Mouse (Mus musculus): ENCODE results near the gene Syde2. TPM values are rescaled to one million over a fixed set of nuclear protein-coding genes. Genes with fewer than 3 reads are reported as not detected.

Syde2 gene
- polyA plus RNA-seq, 1 experiment: 9.9 TPM

GRCm38 (mm10) chr3:146011544-146012218 is 24.0 kb downstream of the Syde2 start:
- DNase-seq (ENCODE audit: low spot score): no peak

GRCm38 (mm10) chr3:146013490-146013889 is 25.8 kb downstream of the Syde2 start:
- DNase-seq (ENCODE audit: low spot score): no peak

GRCm38 (mm10) chr3:146014321-146014720 is 26.7 kb downstream of the Syde2 start:
- no peak for DNase-seq (ENCODE audit: low spot score)

- no peak for DNase-seq (ENCODE audit: low spot score)
Measured at GRCm38 (mm10) chr3:146016979-146017378, 29.3 kb downstream of the Syde2 start.

GRCm38 (mm10) chr3:146017521-146017920 is 29.9 kb downstream of the Syde2 start:
- no peak for DNase-seq (ENCODE audit: low spot score)

- DNase-seq (ENCODE audit: low spot score): no peak
Measured at GRCm38 (mm10) chr3:146022232-146022631, 34.6 kb downstream of the Syde2 start.

GRCm38 (mm10) chr3:146024746-146025145 is 37.1 kb downstream of the Syde2 start:
- DNase-seq (ENCODE audit: low spot score): no peak

GRCm38 (mm10) chr3:146025499-146025898 is 37.8 kb downstream of the Syde2 start:
- no peak for DNase-seq (ENCODE audit: low spot score)

- DNase-seq (ENCODE audit: low spot score): no peak
Measured at GRCm38 (mm10) chr3:146027116-146027515, 39.4 kb downstream of the Syde2 start.

GRCm38 (mm10) chr3:146028406-146028805 is 40.7 kb downstream of the Syde2 start:
- DNase-seq (ENCODE audit: low spot score): no peak

- no peak for DNase-seq (ENCODE audit: low spot score)
Measured at GRCm38 (mm10) chr3:146029234-146029633, 41.6 kb downstream of the Syde2 start.

- no peak for DNase-seq (ENCODE audit: low spot score)
Measured at GRCm38 (mm10) chr3:146030255-146030836, 42.7 kb downstream of the Syde2 start.

- no peak for DNase-seq (ENCODE audit: low spot score)
Measured at GRCm38 (mm10) chr3:146032976-146033375, 45.3 kb downstream of the Syde2 start.

- no peak for DNase-seq (ENCODE audit: low spot score)
Measured at GRCm38 (mm10) chr3:146037906-146038305, 50.2 kb downstream of the Syde2 start.

GRCm38 (mm10) chr3:146039132-146039903 is 51.6 kb downstream of the Syde2 start:
- DNase-seq (ENCODE audit: low spot score): no peak

GRCm38 (mm10) chr3:146041382-146041781 is 53.7 kb downstream of the Syde2 start:
- no peak for DNase-seq (ENCODE audit: low spot score)

GRCm38 (mm10) chr3:146044977-146045376 is 57.3 kb downstream of the Syde2 start:
- DNase-seq (ENCODE audit: low spot score): no peak

GRCm38 (mm10) chr3:146046076-146046475 is 58.4 kb downstream of the Syde2 start:
- no peak for DNase-seq (ENCODE audit: low spot score)

- no peak for DNase-seq (ENCODE audit: low spot score)
Measured at GRCm38 (mm10) chr3:146047704-146048207, 60.1 kb downstream of the Syde2 start.

- no peak for DNase-seq (ENCODE audit: low spot score)
Measured at GRCm38 (mm10) chr3:146049951-146050350, 62.3 kb downstream of the Syde2 start.

- no peak for DNase-seq (ENCODE audit: low spot score)
Measured at GRCm38 (mm10) chr3:146051277-146052007, 63.8 kb downstream of the Syde2 start.
